Mouse (Mus musculus): Measurements from ENCODE around the gene Mrgbp. TPM values are rescaled to one million over a fixed set of nuclear protein-coding genes. Genes with fewer than 3 reads are reported as not detected.

The Mrgbp gene
- polyA plus RNA-seq (2014; fragmentation: Nextera tagmentation; extraction: Ambion mirVana): 42.1 and 45.9 TPM in 2 replicates

- H3K36me3 ChIP-seq (ENCODE audit: control insufficient read depth, insufficient read depth, low read length): peaks cover 9% of the 10 kb centered on the region
- no peak within 1 kb of the TSS for H3K9ac ChIP-seq (ENCODE audit: low read length)
- H3K27me3 ChIP-seq (ENCODE audit: control insufficient read depth, insufficient read depth, low read length): no peaks in the 10 kb centered on the region
- no peak within 1 kb of the TSS for H3K4me3 ChIP-seq (ENCODE audit: low read depth, low read length)
- no peak for DNase-seq (ENCODE audit: low spot score, missing footprints)
- H3K27ac ChIP-seq (ENCODE audit: low read depth, low read length): no peak within 1 kb of the TSS
- no peak for ATAC-seq (ENCODE audit: low FRiP score)
- H3K4me1 ChIP-seq (ENCODE audit: control insufficient read depth, insufficient read depth, low read length): peaks cover 11% of the 10 kb centered on the region
- H3K4me2 ChIP-seq: no peak within 1 kb of the TSS
- 84% methylated on average over 3 of the region's 3 CpGs for WGBS
- no peaks in the 10 kb centered on the region for H3K9me3 ChIP-seq (ENCODE audit: control insufficient read depth, low read length)
Observed at GRCm38 (mm10) chr2:180581002-180581401, at the start of gene Mrgbp. Gene Mrgbp (plus strand): TSS chr2:180581304.

GRCm38 (mm10) chr2:180531671-180532385, 49.3 kb upstream of the Mrgbp start:
- Histone ChIP-seq H3K36me3 (ENCODE audit: control insufficient read depth, insufficient read depth, low read length) (no peaks in the 10 kb centered on the region), H3K9me3 (ENCODE audit: control insufficient read depth, low read length) (no peaks in the 10 kb centered on the region), H3K27ac (ENCODE audit: low read depth, low read length) (no peak overlapping the region), H3K27me3 (ENCODE audit: control insufficient read depth, insufficient read depth, low read length) (no peaks in the 10 kb centered on the region; the same call in none of the 2 replicates), H3K9ac (ENCODE audit: low read length) (no peak overlapping the region), H3K4me2 (no peak overlapping the region), H3K4me3 (ENCODE audit: low read depth, low read length) (no peak overlapping the region), H3K4me1 (ENCODE audit: control insufficient read depth, insufficient read depth, low read length) (peaks cover 11% of the 10 kb centered on the region)
- DNase-seq (ENCODE audit: low spot score, missing footprints) (peak; percentile 79), ATAC-seq (ENCODE audit: low FRiP score) (no peak)
- WGBS: 44% methylated on average over 7 of the region's 7 CpGs

- ATAC-seq (ENCODE audit: low FRiP score) (no peak), DNase-seq (ENCODE audit: low spot score, missing footprints) (peak; percentile 81)
- Histone ChIP-seq H3K36me3 (ENCODE audit: control insufficient read depth, insufficient read depth, low read length) (no peaks in the 10 kb centered on the region), H3K4me1 (ENCODE audit: control insufficient read depth, insufficient read depth, low read length) (peaks cover 11% of the 10 kb centered on the region), H3K27me3 (ENCODE audit: control insufficient read depth, insufficient read depth, low read length) (no peaks in the 10 kb centered on the region; the same call in none of the 2 replicates), H3K27ac (ENCODE audit: low read depth, low read length) (no peak overlapping the region), H3K9me3 (ENCODE audit: control insufficient read depth, low read length) (no peaks in the 10 kb centered on the region), H3K4me2 (no peak overlapping the region), H3K9ac (ENCODE audit: low read length) (no peak overlapping the region), H3K4me3 (ENCODE audit: low read depth, low read length) (no peak overlapping the region)
- 47% methylated on average over 6 of the region's 6 CpGs for WGBS
Observed at GRCm38 (mm10) chr2:180532386-180532995, 48.6 kb upstream of the Mrgbp start.

- H3K9me3 ChIP-seq (ENCODE audit: control insufficient read depth, low read length): no peaks in the 10 kb centered on the region
- no peaks in the 10 kb centered on the region; the same call in 1 of the 2 replicates for H3K27me3 ChIP-seq (ENCODE audit: control insufficient read depth, insufficient read depth, low read length)
Observed at GRCm38 (mm10) chr2:180533237-180533636, 47.9 kb upstream of the Mrgbp start.

GRCm38 (mm10) chr2:180543675-180544074, 37.4 kb upstream of the Mrgbp start:
- Histone ChIP-seq H3K9ac (ENCODE audit: low read length) (no peak overlapping the region), H3K4me1 (ENCODE audit: control insufficient read depth, insufficient read depth, low read length) (peaks cover 15% of the 10 kb centered on the region), H3K4me3 (ENCODE audit: low read depth, low read length) (no peak overlapping the region), H3K27me3 (ENCODE audit: control insufficient read depth, insufficient read depth, low read length) (no peaks in the 10 kb centered on the region; the same call in 1 of the 2 replicates), H3K36me3 (ENCODE audit: control insufficient read depth, insufficient read depth, low read length) (no peaks in the 10 kb centered on the region), H3K9me3 (ENCODE audit: control insufficient read depth, low read length) (no peaks in the 10 kb centered on the region), H3K27ac (ENCODE audit: low read depth, low read length) (no peak overlapping the region), H3K4me2 (no peak overlapping the region)
- WGBS: 86% methylated on average over 2 of the region's 2 CpGs
- DNase-seq (ENCODE audit: low spot score, missing footprints) (no peak), ATAC-seq (ENCODE audit: low FRiP score) (no peak)

More at GRCm38 (mm10) chr2:180533237-180533636, 47.9 kb upstream of the Mrgbp start:
- H3K4me2 ChIP-seq: no peak overlapping the region
- H3K4me1 ChIP-seq (ENCODE audit: control insufficient read depth, insufficient read depth, low read length): peaks cover 11% of the 10 kb centered on the region
- 83% methylated on average over 4 of the region's 4 CpGs for WGBS
- DNase-seq (ENCODE audit: low spot score, missing footprints) (peak; percentile 45), ATAC-seq (ENCODE audit: low FRiP score) (no peak)
- no peak overlapping the region for H3K9ac ChIP-seq (ENCODE audit: low read length)
- no peaks in the 10 kb centered on the region for H3K36me3 ChIP-seq (ENCODE audit: control insufficient read depth, insufficient read depth, low read length)
- H3K4me3 ChIP-seq (ENCODE audit: low read depth, low read length): no peak overlapping the region
- H3K27ac ChIP-seq (ENCODE audit: low read depth, low read length): no peak overlapping the region

- Histone ChIP-seq H3K4me3 (ENCODE audit: low read depth, low read length) (no peak overlapping the region), H3K27me3 (ENCODE audit: control insufficient read depth, insufficient read depth, low read length) (no peaks in the 10 kb centered on the region; the same call in none of the 2 replicates), H3K9ac (ENCODE audit: low read length) (no peak overlapping the region), H3K9me3 (ENCODE audit: control insufficient read depth, low read length) (no peaks in the 10 kb centered on the region), H3K4me1 (ENCODE audit: control insufficient read depth, insufficient read depth, low read length) (peaks cover 15% of the 10 kb centered on the region), H3K36me3 (ENCODE audit: control insufficient read depth, insufficient read depth, low read length) (no peaks in the 10 kb centered on the region), H3K27ac (ENCODE audit: low read depth, low read length) (no peak overlapping the region), H3K4me2 (no peak overlapping the region)
- DNase-seq (ENCODE audit: low spot score, missing footprints) (no peak), ATAC-seq (ENCODE audit: low FRiP score) (no peak)
- 86% methylated on average over 18 of the region's 18 CpGs for WGBS
Observed at GRCm38 (mm10) chr2:180545046-180545445, 36.1 kb upstream of the Mrgbp start.

DNA sequence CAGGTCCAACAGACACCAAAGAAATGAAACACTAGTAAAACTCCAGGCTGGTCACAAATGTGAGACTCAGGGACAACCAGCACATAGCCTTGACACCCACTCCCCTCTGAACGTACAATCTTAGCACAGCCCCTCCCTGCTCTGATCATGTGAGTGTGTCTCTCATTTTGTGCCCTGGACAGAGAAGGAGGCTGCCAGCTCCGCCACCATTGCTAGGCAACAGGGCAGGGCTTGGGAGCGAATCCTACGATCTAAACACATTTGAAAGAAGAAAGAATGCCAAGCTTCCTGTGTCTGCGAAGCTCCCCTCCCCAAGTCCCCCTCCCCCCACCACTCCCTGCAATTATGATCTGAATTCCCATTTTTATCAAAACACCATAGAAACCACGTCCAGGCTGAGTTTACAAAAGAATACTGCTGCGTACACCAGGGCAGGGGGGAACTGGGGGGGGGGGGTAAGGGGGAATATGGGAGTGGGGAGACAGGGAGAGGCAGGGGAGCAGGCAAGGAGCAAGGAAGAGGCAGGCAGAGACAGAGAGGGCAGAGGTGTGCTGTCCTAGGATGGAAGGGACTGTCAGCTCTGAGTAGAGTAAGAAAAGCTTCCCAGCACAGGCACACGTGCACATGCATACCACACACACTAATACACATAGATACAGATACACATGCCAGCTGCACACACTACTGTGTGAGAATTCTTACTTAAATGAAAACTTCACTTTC, 33.6 kb upstream of the Mrgbp start:
- peaks cover 15% of the 10 kb centered on the region for H3K4me1 ChIP-seq (ENCODE audit: control insufficient read depth, insufficient read depth, low read length)
- H3K9ac ChIP-seq (ENCODE audit: low read length): peak overlapping the region; percentile 9; the same call in 1 of the 2 replicates
- ATAC-seq (ENCODE audit: low FRiP score): peak; percentile 89
- H3K27ac ChIP-seq (ENCODE audit: low read depth, low read length): no peak overlapping the region
- no peak for DNase-seq (ENCODE audit: low spot score, missing footprints)
- H3K4me2 ChIP-seq: 0 out of 2 replicates have a peak overlapping the region, but pooled peaks have one; percentile 8
- H3K9me3 ChIP-seq (ENCODE audit: control insufficient read depth, low read length): no peaks in the 10 kb centered on the region
- H3K36me3 ChIP-seq (ENCODE audit: control insufficient read depth, insufficient read depth, low read length): no peaks in the 10 kb centered on the region
- no peak overlapping the region for H3K4me3 ChIP-seq (ENCODE audit: low read depth, low read length)
- no peaks in the 10 kb centered on the region; the same call in none of the 2 replicates for H3K27me3 ChIP-seq (ENCODE audit: control insufficient read depth, insufficient read depth, low read length)
- WGBS: 20% methylated on average over 8 of the region's 8 CpGs

DNA sequence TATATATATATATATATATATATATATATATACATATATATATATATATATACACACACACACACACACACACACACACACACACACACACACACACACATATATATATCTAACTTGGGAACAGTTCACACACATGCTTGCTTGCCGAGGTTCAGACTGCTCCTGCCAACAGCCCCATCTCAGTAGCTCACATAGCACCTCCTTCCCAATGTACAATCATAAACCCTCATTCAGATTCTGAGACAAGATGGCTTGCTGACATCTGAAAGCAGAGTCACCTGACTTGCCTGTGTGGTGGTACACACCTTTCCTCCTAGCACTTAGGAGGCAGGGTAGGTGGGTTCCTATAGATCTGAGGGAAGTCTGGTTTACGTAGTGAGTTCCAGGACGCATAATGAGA, 28.8 kb upstream of the Mrgbp start:
- H3K4me1 ChIP-seq (ENCODE audit: control insufficient read depth, insufficient read depth, low read length): peaks cover 9% of the 10 kb centered on the region
- ATAC-seq (ENCODE audit: low FRiP score) (no peak), DNase-seq (ENCODE audit: low spot score, missing footprints) (no peak)
- no peaks in the 10 kb centered on the region for H3K9me3 ChIP-seq (ENCODE audit: control insufficient read depth, low read length)
- WGBS: 88% methylated on average over 3 of the region's 3 CpGs
- no peak overlapping the region for H3K4me2 ChIP-seq
- no peak overlapping the region for H3K4me3 ChIP-seq (ENCODE audit: low read depth, low read length)
- H3K9ac ChIP-seq (ENCODE audit: low read length): no peak overlapping the region
- H3K27ac ChIP-seq (ENCODE audit: low read depth, low read length): no peak overlapping the region
- no peaks in the 10 kb centered on the region for H3K36me3 ChIP-seq (ENCODE audit: control insufficient read depth, insufficient read depth, low read length)
- no peaks in the 10 kb centered on the region; the same call in 1 of the 2 replicates for H3K27me3 ChIP-seq (ENCODE audit: control insufficient read depth, insufficient read depth, low read length)

GRCm38 (mm10) chr2:180555219-180555618, 25.9 kb upstream of the Mrgbp start:
- H3K27me3 ChIP-seq (ENCODE audit: control insufficient read depth, insufficient read depth, low read length): no peaks in the 10 kb centered on the region
- 51% methylated on average over 3 of the region's 3 CpGs for WGBS
- no peak overlapping the region for H3K27ac ChIP-seq (ENCODE audit: low read depth, low read length)
- H3K36me3 ChIP-seq (ENCODE audit: control insufficient read depth, insufficient read depth, low read length): no peaks in the 10 kb centered on the region
- no peak overlapping the region for H3K9ac ChIP-seq (ENCODE audit: low read length)
- H3K4me2 ChIP-seq: no peak overlapping the region
- DNase-seq (ENCODE audit: low spot score, missing footprints): no peak
- no peaks in the 10 kb centered on the region for H3K9me3 ChIP-seq (ENCODE audit: control insufficient read depth, low read length)
- no peaks in the 10 kb centered on the region for H3K4me1 ChIP-seq (ENCODE audit: control insufficient read depth, insufficient read depth, low read length)
- H3K4me3 ChIP-seq (ENCODE audit: low read depth, low read length): no peak overlapping the region
- no peak for ATAC-seq (ENCODE audit: low FRiP score)
